Mouse (Mus musculus) ES-E14 (cell line): ENCODE measurements at regions not wholly inside any gene's neighbourhood (a gene's known extent, or its start where the extent isn't known, plus 50 kb on each side); places are given as distances from the start of the nearest gene placed in this dataset.
"Not testable (repeated sequence)": the region's sequence is repeated elsewhere in the genome, so short reads cannot be mapped to it uniquely, and the experiment has no call there.

Experiments used
- DNase-seq: peaks from one replicate; pipeline ENCODE4 v3.0.0-alpha.2; 2013; ENCODE audit warnings: low read depth, low spot score
- H3K27ac ChIP-seq: 2 replicates; pipeline ENCODE4 v1.5.1; 2012; ENCODE audit warnings: low read depth, mild to moderate bottlenecking, low read length, moderate library complexity, mixed read lengths; ENCODE audit not compliant: poor library complexity, insufficient read depth, severe bottlenecking
- H3K36me3 ChIP-seq: 2 replicates; pipeline ENCODE4 v1.6.1; 2012; ENCODE audit warnings: mild to moderate bottlenecking, low read length, moderate library complexity, mixed read lengths; ENCODE audit not compliant: control insufficient read depth, poor library complexity, insufficient read depth, severe bottlenecking
- H3K4me1 ChIP-seq, 2 experiments: fragments of 150-350 bp in 1 of 2; sonication (generic) in 1 of 2; 2 replicates each; pipeline ENCODE4 v1.6.1; 2012; ENCODE audit warnings: low read length in 2 of 2, mild to moderate bottlenecking in 1 of 2, mixed read lengths in 1 of 2; ENCODE audit not compliant: control insufficient read depth in 2 of 2, insufficient read depth in 2 of 2, poor library complexity in 1 of 2
- H3K4me3 ChIP-seq, 2 experiments: fragments of 150-350 bp in 1 of 2; sonication (generic) in 1 of 2; 2 replicates each; pipeline ENCODE4 v1.5.1; 2012; ENCODE audit warnings: low read length in 2 of 2, low read depth in 1 of 2, mild to moderate bottlenecking in 1 of 2, mixed read lengths in 1 of 2; ENCODE audit not compliant: insufficient read depth in 1 of 2, poor library complexity in 1 of 2, severe bottlenecking in 1 of 2
- H3K9ac ChIP-seq: 2 replicates; pipeline ENCODE4 v1.6.1; 2012; ENCODE audit warnings: low read depth, mild to moderate bottlenecking, low read length, mixed read lengths; ENCODE audit not compliant: poor library complexity, insufficient read depth, severe bottlenecking
- H3K9me3 ChIP-seq: fragments of 150-350 bp; sonication (generic); 2 replicates; pipeline ENCODE4 v1.6.1; 2012; ENCODE audit warnings: low read depth, mild to moderate bottlenecking, low read length; ENCODE audit not compliant: control insufficient read depth, insufficient read depth
- CHD2 ChIP-seq: IDR thresholded peaks from 2 replicates; pipeline ENCODE4 v1.6.1; 2014; ENCODE audit warnings: mild to moderate bottlenecking, low read depth, low read length, inconsistent platforms
- HCFC1 ChIP-seq: IDR thresholded peaks from 2 replicates; pipeline ENCODE4 v1.6.1; 2012; ENCODE audit warnings: low read length, inconsistent platforms, borderline replicate concordance; ENCODE audit not compliant: insufficient read depth
- MAFK ChIP-seq: IDR thresholded peaks from 2 replicates; pipeline ENCODE4 v1.6.1; 2014; ENCODE audit warnings: mild to moderate bottlenecking, low read depth, low read length, inconsistent platforms; ENCODE audit not compliant: insufficient read depth
- ZC3H11A ChIP-seq: IDR thresholded peaks from 2 replicates; pipeline ENCODE4 v1.6.1; 2012; ENCODE audit warnings: low read depth, mild to moderate bottlenecking, inconsistent platforms, low read length, borderline replicate concordance
- ZNF384 ChIP-seq: IDR thresholded peaks from 2 replicates; pipeline ENCODE4 v1.6.1; 2012; ENCODE audit warnings: low read depth, low read length, inconsistent platforms
- in situ Hi-C, 2 experiments: fragments of 600-800 bp; cut with MboI; formaldehyde crosslinking; loops; one replicate each; pipeline ENCODE4 v1.15.1; 2025; ENCODE audit warnings: low sequenced_read_pairs in 2 of 2, inconsistent platforms in 1 of 2; ENCODE audit not compliant: unreplicated experiment in 2 of 2

GRCm38 (mm10) chr3:128369521-128370127 lies 473.5 kb upstream of the Fam241a start:
- Histone ChIP-seq H3K4me1 (no peaks in the 10 kb centered on the region), H3K27ac (no peak overlapping the region), H3K9ac (no peak overlapping the region), H3K9me3 (no peaks in the 10 kb centered on the region), H3K36me3 (no peaks in the 10 kb centered on the region), H3K4me3 (no peak overlapping the region)
- in situ Hi-C loops = no loop called here
- no peak for DNase-seq
- TF ChIP-seq ZC3H11A (no peak), MAFK (no peak), HCFC1 (no peak), CHD2 (no peak), ZNF384 (no peak)

- Histone ChIP-seq H3K9me3 (no peaks in the 10 kb centered on the region), H3K4me1 (no peaks in the 10 kb centered on the region), H3K27ac (no peak overlapping the region), H3K4me3 (no peak overlapping the region), H3K36me3 (no peaks in the 10 kb centered on the region), H3K9ac (no peak overlapping the region)
- no peak for TF ChIP-seq MAFK
- no peak for TF ChIP-seq ZNF384
- TF ChIP-seq CHD2 = no peak
- no peak for TF ChIP-seq HCFC1
- TF ChIP-seq ZC3H11A = no peak
- DNase-seq = no peak
- in situ Hi-C loops = no loop called here
These were observed 466.2 kb upstream of the Fam241a start for GRCm38 (mm10) chr3:128362310-128362709.

GRCm38 (mm10) chr3:128349123-128349522 lies 453.0 kb upstream of the Fam241a start:
- not testable (repeated sequence) for H3K4me1 ChIP-seq, H3K9me3 ChIP-seq, H3K9ac ChIP-seq, H3K36me3 ChIP-seq, H3K27ac ChIP-seq, H3K4me3 ChIP-seq
- peak; percentile 75; the same call in 1 of the 2 replicates for TF ChIP-seq ZC3H11A
- peak; percentile 31 for DNase-seq
- in situ Hi-C loops = loop anchor here (10.0 kb wide), 1 partner anchor 856 kb away; no protein-coding TSS in a partner anchor

GRCm38 (mm10) chr3:128347782-128348574 lies 451.9 kb upstream of the Fam241a start:
- no peak for DNase-seq
- H3K4me1 ChIP-seq = no peaks in the 10 kb centered on the region
- H3K4me3 ChIP-seq = no peak overlapping the region
- in situ Hi-C loops = loop anchor here (10.0 kb wide), 1 partner anchor 857 kb away; no protein-coding TSS in a partner anchor
- TF ChIP-seq HCFC1 (no peak), ZNF384 (no peak), ZC3H11A (no peak), MAFK (no peak), CHD2 (no peak)
- no peaks in the 10 kb centered on the region for H3K9me3 ChIP-seq
- no peak overlapping the region for H3K9ac ChIP-seq
- no peak overlapping the region for H3K27ac ChIP-seq
- H3K36me3 ChIP-seq = no peaks in the 10 kb centered on the region
